Mouse (Mus musculus): Measurements from ENCODE around the gene Coil.

GRCm38 (mm10) chr11:89002068-89002467, 32.0 kb downstream of the Coil start:
- no peak for TF ChIP-seq POLR2A (IDR thresholded peaks at IDR 0.05; ENCODE audit: borderline replicate concordance, low read depth, low read length)
- TF ChIP-seq CTCF (IDR thresholded peaks at IDR 0.05; ENCODE audit: low read depth, low read length): no peak

Data from bone marrow macrophage, adult 2 months (primary cell).